Mouse (Mus musculus): ENCODE data around the gene Gm43517. TPM values are rescaled to one million over a fixed set of nuclear protein-coding genes. Genes with fewer than 3 reads are reported as not detected.

The Gm43517 gene
- total and polyA plus RNA-seq, 2 experiments: not detected

- no peaks in the 10 kb centered on the region for H3K36me3 ChIP-seq (ENCODE audit: control insufficient read depth, insufficient read depth, low read length)
- H3K4me1 ChIP-seq (ENCODE audit: control insufficient read depth, insufficient read depth, low read length): no peaks in the 10 kb centered on the region
- no peak overlapping the region for H3K9ac ChIP-seq (ENCODE audit: low read depth, low read length)
- no peak for DNase-seq (ENCODE audit: extremely low read depth, low read depth, low spot score)
- peaks cover 14% of the 10 kb centered on the region for H3K27me3 ChIP-seq (ENCODE audit: control insufficient read depth, insufficient read depth, low read length)
- no peak for TF ChIP-seq CTCF (IDR thresholded peaks at IDR 0.05; ENCODE audit: low read depth, low read length)
- TF ChIP-seq POLR2A (IDR thresholded peaks at IDR 0.05; ENCODE audit: extremely low read depth, insufficient read depth, low read length): no peak
- H3K27ac ChIP-seq (replicated peaks; ENCODE audit: insufficient read depth, low read depth, low read length): no peak overlapping the region
- no peak overlapping the region for H3K4me3 ChIP-seq (ENCODE audit: insufficient read depth, low read depth, low read length)
- WGBS: 0% methylated on average over 8 of the region's 8 CpGs
- H3K79me2 ChIP-seq (ENCODE audit: control insufficient read depth, insufficient read depth, low read length): no peaks in the 10 kb centered on the region
These were observed 15.8 kb downstream of the Gm43517 start for GRCm38 (mm10) chr12:49400853-49401118.

- Histone ChIP-seq H3K4me1 (ENCODE audit: control insufficient read depth, insufficient read depth, low read length) (no peaks in the 10 kb centered on the region), H3K36me3 (ENCODE audit: control insufficient read depth, insufficient read depth, low read length) (no peaks in the 10 kb centered on the region), H3K27ac (replicated peaks; ENCODE audit: insufficient read depth, low read depth, low read length) (no peak overlapping the region), H3K79me2 (ENCODE audit: control insufficient read depth, insufficient read depth, low read length) (no peaks in the 10 kb centered on the region), H3K9ac (ENCODE audit: low read depth, low read length) (no peak overlapping the region), H3K27me3 (ENCODE audit: control insufficient read depth, insufficient read depth, low read length) (peaks cover 14% of the 10 kb centered on the region), H3K4me3 (ENCODE audit: insufficient read depth, low read depth, low read length) (no peak overlapping the region)
- 2% methylated on average over 68 of the region's 68 CpGs for WGBS
- DNase-seq (ENCODE audit: extremely low read depth, low read depth, low spot score): no peak
- no peak for TF ChIP-seq POLR2A (IDR thresholded peaks at IDR 0.05; ENCODE audit: extremely low read depth, insufficient read depth, low read length)
- no peak for TF ChIP-seq CTCF (IDR thresholded peaks at IDR 0.05; ENCODE audit: low read depth, low read length)
These were observed 16.3 kb downstream of the Gm43517 start for GRCm38 (mm10) chr12:49401119-49401795.

GRCm38 (mm10) chr12:49401796-49402130 lies 16.8 kb downstream of the Gm43517 start:
- H3K4me1 ChIP-seq (ENCODE audit: control insufficient read depth, insufficient read depth, low read length): no peaks in the 10 kb centered on the region
- H3K27me3 ChIP-seq (ENCODE audit: control insufficient read depth, insufficient read depth, low read length): peaks cover 14% of the 10 kb centered on the region
- TF ChIP-seq POLR2A (IDR thresholded peaks at IDR 0.05; ENCODE audit: extremely low read depth, insufficient read depth, low read length): no peak
- TF ChIP-seq CTCF (IDR thresholded peaks at IDR 0.05; ENCODE audit: low read depth, low read length): no peak
- H3K4me3 ChIP-seq (ENCODE audit: insufficient read depth, low read depth, low read length): no peak overlapping the region
- no peak for DNase-seq (ENCODE audit: extremely low read depth, low read depth, low spot score)
- H3K27ac ChIP-seq (replicated peaks; ENCODE audit: insufficient read depth, low read depth, low read length): no peak overlapping the region
- WGBS: 1% methylated on average over 5 of the region's 5 CpGs
- H3K36me3 ChIP-seq (ENCODE audit: control insufficient read depth, insufficient read depth, low read length): no peaks in the 10 kb centered on the region
- no peak overlapping the region for H3K9ac ChIP-seq (ENCODE audit: low read depth, low read length)
- H3K79me2 ChIP-seq (ENCODE audit: control insufficient read depth, insufficient read depth, low read length): no peaks in the 10 kb centered on the region

GRCm38 (mm10) chr12:49409833-49410232 lies 24.9 kb downstream of the Gm43517 start:
- Histone ChIP-seq H3K79me2 (ENCODE audit: control insufficient read depth, insufficient read depth, low read length) (no peaks in the 10 kb centered on the region), H3K27ac (replicated peaks; ENCODE audit: insufficient read depth, low read depth, low read length) (no peak overlapping the region), H3K27me3 (ENCODE audit: control insufficient read depth, insufficient read depth, low read length) (no peaks in the 10 kb centered on the region), H3K4me1 (ENCODE audit: control insufficient read depth, insufficient read depth, low read length) (no peaks in the 10 kb centered on the region), H3K36me3 (ENCODE audit: control insufficient read depth, insufficient read depth, low read length) (no peaks in the 10 kb centered on the region), H3K9ac (ENCODE audit: low read depth, low read length) (no peak overlapping the region), H3K4me3 (ENCODE audit: insufficient read depth, low read depth, low read length) (no peak overlapping the region)
- DNase-seq (ENCODE audit: extremely low read depth, low read depth, low spot score): no peak
- 67% methylated on average over 2 of the region's 2 CpGs for WGBS
- TF ChIP-seq POLR2A (IDR thresholded peaks at IDR 0.05; ENCODE audit: extremely low read depth, insufficient read depth, low read length) (no peak), CTCF (IDR thresholded peaks at IDR 0.05; ENCODE audit: low read depth, low read length) (no peak)

- Histone ChIP-seq H3K4me1 (ENCODE audit: control insufficient read depth, insufficient read depth, low read length) (no peaks in the 10 kb centered on the region), H3K27ac (replicated peaks; ENCODE audit: insufficient read depth, low read depth, low read length) (no peak overlapping the region), H3K36me3 (ENCODE audit: control insufficient read depth, insufficient read depth, low read length) (no peaks in the 10 kb centered on the region), H3K27me3 (ENCODE audit: control insufficient read depth, insufficient read depth, low read length) (no peaks in the 10 kb centered on the region), H3K4me3 (ENCODE audit: insufficient read depth, low read depth, low read length) (no peak overlapping the region), H3K9ac (ENCODE audit: low read depth, low read length) (no peak overlapping the region), H3K79me2 (ENCODE audit: control insufficient read depth, insufficient read depth, low read length) (no peaks in the 10 kb centered on the region)
- DNase-seq (ENCODE audit: extremely low read depth, low read depth, low spot score): no peak
- 55% methylated on average over 3 of the region's 3 CpGs for WGBS
- TF ChIP-seq CTCF (IDR thresholded peaks at IDR 0.05; ENCODE audit: low read depth, low read length): no peak
These were observed 33.0 kb downstream of the Gm43517 start for GRCm38 (mm10) chr12:49417963-49418362.

Other genes with a start within 250 kb of the Gm43517 start
- gene Foxg1, start 2.5 kb upstream of the Gm43517 start, total RNA-seq (2014; rRNA removed): not detected in 2 replicates
- gene Foxg1, start 2.5 kb upstream of the Gm43517 start, polyA plus RNA-seq (2012; rRNA removed): not detected in 2 replicates

Data from liver, adult 2 months (tissue).